Mouse (Mus musculus) small intestine, adult 2 months (tissue): ENCODE measurements at regions not wholly inside any gene's neighbourhood (a gene's known extent, or its start where the extent isn't known, plus 50 kb on each side); places are given as distances from the start of the nearest gene placed in this dataset.

ENCODE experiments used
- CTCF ChIP-seq: fragments of 200-500 bp; IDR thresholded peaks from 2 replicates; pipeline ENCODE4 v1.5.1; 2012; ENCODE audit warnings: low read depth, mild to moderate bottlenecking, control low read depth, inconsistent platforms, low read length, moderate library complexity, mixed read lengths; ENCODE audit not compliant: insufficient replicate concordance, insufficient read length; ENCODE audit errors: extremely low read depth
- POLR2A ChIP-seq: fragments of 200-500 bp; IDR thresholded peaks from 2 replicates; pipeline ENCODE4 v1.6.1; 2012; ENCODE audit warnings: low read depth, mild to moderate bottlenecking, control low read depth, inconsistent platforms, low read length, moderate library complexity

GRCm38 (mm10) chr3:100365354-100365945, 123.7 kb downstream of the Tent5c start:
- TF ChIP-seq CTCF (no peak), POLR2A (no peak)
